Mouse (Mus musculus) hindbrain, postnatal 0 days (tissue): ENCODE measurements around the gene Dnaja1. TPM values are rescaled to one million over a fixed set of nuclear protein-coding genes. Genes with fewer than 3 reads are reported as not detected.

Source experiments
- ATAC-seq: fragments of 200-750 bp; cut with Nextera tagmentation; 2 replicates; pipeline ENCODE4 v1.8.0; 2017; ENCODE audit warnings: mild to moderate bottlenecking, moderate TSS enrichment, moderate library complexity
- DNase-seq: peaks from one replicate; pipeline ENCODE4 v3.0.0-alpha.2; 2015; ENCODE audit warnings: low spot score
- H3K27ac ChIP-seq: fragments of 300-500 bp; sonication (generic); 2 replicates; pipeline ENCODE4 v1.5.1; 2014; ENCODE audit warnings: mild to moderate bottlenecking
- H3K27me3 ChIP-seq: fragments of 300-500 bp; sonication (generic); 2 replicates; pipeline ENCODE4 v1.6.1; 2014; ENCODE audit warnings: low read length, mixed read lengths; ENCODE audit not compliant: insufficient read depth
- H3K36me3 ChIP-seq: fragments of 300-500 bp; sonication (generic); 2 replicates; pipeline ENCODE4 v1.6.1; 2014; ENCODE audit warnings: low read length, mixed read lengths; ENCODE audit not compliant: insufficient read depth
- H3K4me1 ChIP-seq: fragments of 300-500 bp; sonication (generic); 2 replicates; pipeline ENCODE4 v1.6.1; 2014; ENCODE audit warnings: antibody characterized with exemption, low read length, mixed read lengths; ENCODE audit not compliant: insufficient read depth
- H3K4me2 ChIP-seq: fragments of 300-500 bp; sonication (generic); 2 replicates; pipeline ENCODE4 v1.6.1; 2014; ENCODE audit warnings: low read depth, mild to moderate bottlenecking, low read length, moderate library complexity, mixed read lengths
- H3K4me3 ChIP-seq: fragments of 300-500 bp; sonication (generic); 2 replicates; pipeline ENCODE4 v1.5.1; 2014; ENCODE audit warnings: low read length
- H3K9ac ChIP-seq: fragments of 300-500 bp; sonication (generic); replicated peaks from 2 replicates; pipeline ENCODE4 v1.6.1; 2014; ENCODE audit warnings: mild to moderate bottlenecking, low read length, moderate library complexity, mixed read lengths
- H3K9me3 ChIP-seq: fragments of 300-500 bp; sonication (generic); 2 replicates; pipeline ENCODE4 v1.6.1; 2016; ENCODE audit warnings: low read length, mixed read lengths
- CTCF ChIP-seq: IDR thresholded peaks from 2 replicates; pipeline ENCODE4 v1.5.1; 2016; ENCODE audit warnings: antibody characterized with exemption, control low read depth, low read depth
- WGBS: fragments of 180-500 bp; shearing (Covaris S2); extraction: QIAGEN DNeasy Blood & Tissue Kit; methylation state at CpG from one replicate; pipeline ENCODE4 v1.1.7; 2014; 5-methylcytosine and 5-hydroxymethylcytosine counted together
- polyA plus RNA-seq: library from polyadenylated mRNA; unstranded; fragments of >200 nt; fragmentation: Nextera tagmentation; extraction: Ambion mirVana; gene quantifications from 2 replicates; pipeline ENCODE4 v1.2.1, GENCODE M21; 2015
- total RNA-seq: library from RNA; depleted of rRNA; stranded (reverse); fragments of >200 nt; gene quantifications from 2 replicates; pipeline ENCODE4 v1.2.3, GENCODE M21; 2014

Gene Dnaja1
- total and polyA plus RNA-seq, 2 experiments from 2014 or later = 65.3 to 637 TPM

GRCm38 (mm10) chr4:40682359-40682758 lies 39.6 kb upstream of the Dnaja1 start:
- Histone ChIP-seq H3K36me3 (0 out of 2 replicates have a peak, but pooled peaks cover 6% of the 10 kb centered on the region), H3K27me3 (no peaks in the 10 kb centered on the region), H3K4me1 (no peaks in the 10 kb centered on the region), H3K4me2 (no peak overlapping the region), H3K9ac (no peak overlapping the region), H3K9me3 (no peaks in the 10 kb centered on the region), H3K4me3 (no peak overlapping the region), H3K27ac (no peak overlapping the region)
- TF ChIP-seq CTCF = no peak
- DNase-seq (no peak), ATAC-seq (peak; percentile 18; the same call in 1 of the 2 replicates)
- WGBS = 90% methylated on average over 5 of the region's 5 CpGs

DNA sequence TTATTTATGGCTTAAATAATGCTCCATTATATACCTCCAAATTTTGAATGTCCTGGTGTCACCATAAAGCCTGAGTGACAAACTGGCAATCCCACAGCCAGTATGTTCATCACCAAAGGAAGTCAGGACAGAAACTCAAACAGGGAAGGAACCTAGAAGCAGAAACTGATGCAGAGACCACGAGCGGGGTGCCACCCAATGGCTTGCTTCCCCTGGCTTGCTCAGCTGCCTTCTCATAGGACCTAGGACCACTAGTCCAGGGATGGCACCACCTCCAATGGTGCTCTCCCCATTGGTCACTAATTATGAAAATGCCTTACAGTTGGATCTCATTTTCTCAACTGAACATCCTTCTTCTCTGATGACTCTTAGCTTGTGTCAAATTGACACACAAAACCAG lies 38.6 kb upstream of the Dnaja1 start:
- Histone ChIP-seq H3K9me3 (no peaks in the 10 kb centered on the region), H3K36me3 (0 out of 2 replicates have a peak, but pooled peaks cover 10% of the 10 kb centered on the region), H3K9ac (no peak overlapping the region), H3K4me1 (no peaks in the 10 kb centered on the region), H3K4me2 (no peak overlapping the region), H3K27ac (no peak overlapping the region), H3K4me3 (no peak overlapping the region), H3K27me3 (no peaks in the 10 kb centered on the region)
- no peak for TF ChIP-seq CTCF
- ATAC-seq = no peak
- no peak for DNase-seq
- WGBS = 95% methylated on average over 2 of the region's 2 CpGs

DNA sequence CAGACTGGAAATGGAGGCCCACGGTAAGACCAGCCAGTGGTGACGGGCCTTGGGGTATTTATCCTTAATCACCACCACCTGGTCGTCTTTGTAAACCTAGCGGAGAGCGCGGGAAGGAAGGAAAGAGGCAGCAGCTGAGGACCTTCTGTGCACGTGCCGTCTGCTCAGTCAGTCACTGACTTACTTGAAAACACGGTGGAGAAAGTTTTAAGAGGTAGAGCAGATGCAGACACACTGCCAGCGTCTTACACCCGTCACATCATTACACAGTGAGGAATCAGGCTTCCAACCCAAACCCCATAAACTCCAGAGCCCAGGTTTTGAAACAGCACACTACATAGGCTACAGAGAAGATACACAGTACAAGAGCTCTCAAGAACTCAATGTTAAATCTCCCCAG lies 30.9 kb upstream of the Dnaja1 start:
- no peak for TF ChIP-seq CTCF
- Histone ChIP-seq H3K9me3 (no peaks in the 10 kb centered on the region), H3K27ac (no peak overlapping the region), H3K4me2 (no peak overlapping the region), H3K4me3 (no peak overlapping the region), H3K4me1 (no peaks in the 10 kb centered on the region), H3K9ac (no peak overlapping the region), H3K36me3 (peaks cover 44% of the 10 kb centered on the region), H3K27me3 (no peaks in the 10 kb centered on the region)
- 85% methylated on average over 11 of the region's 11 CpGs for WGBS
- DNase-seq (no peak), ATAC-seq (no peak)

- Histone ChIP-seq H3K9me3 (no peaks in the 10 kb centered on the region), H3K27me3 (no peaks in the 10 kb centered on the region), H3K4me1 (peaks cover 4% of the 10 kb centered on the region), H3K27ac (no peak overlapping the region), H3K4me2 (no peak overlapping the region), H3K9ac (no peak overlapping the region), H3K36me3 (peaks cover 23% of the 10 kb centered on the region), H3K4me3 (no peak overlapping the region)
- DNase-seq (no peak), ATAC-seq (no peak)
- TF ChIP-seq CTCF = no peak
- 87% methylated on average over 7 of the region's 7 CpGs for WGBS
Measured at GRCm38 (mm10) chr4:40697059-40697458, 24.9 kb upstream of the Dnaja1 start.

DNA sequence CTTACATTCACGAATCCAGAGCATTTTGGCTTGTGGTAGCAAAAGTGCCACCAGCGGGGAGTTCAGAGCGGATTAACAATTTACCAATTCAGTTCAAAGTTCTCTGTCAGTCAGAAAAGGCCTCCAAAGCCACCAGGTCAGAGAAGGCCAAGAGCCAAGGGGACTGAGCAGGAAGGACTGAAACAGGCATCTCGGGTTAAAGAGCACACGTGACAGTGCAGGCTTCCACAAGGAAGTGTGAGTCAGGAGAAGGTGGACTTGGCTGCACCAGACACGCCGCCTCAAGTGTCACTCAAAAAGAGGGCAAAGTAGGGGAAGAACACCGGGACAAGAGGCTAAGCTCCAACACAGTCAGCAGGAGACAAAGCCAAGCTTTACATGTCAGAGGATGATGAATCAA lies 21.7 kb upstream of the Dnaja1 start:
- 0 out of 2 replicates have a peak, but pooled peaks cover under 1% of the 10 kb centered on the region for H3K36me3 ChIP-seq
- ATAC-seq (no peak), DNase-seq (no peak)
- peaks cover 16% of the 10 kb centered on the region for H3K4me1 ChIP-seq
- H3K4me2 ChIP-seq = no peak overlapping the region
- no peak for TF ChIP-seq CTCF
- H3K27ac ChIP-seq = no peak overlapping the region
- no peak overlapping the region for H3K9ac ChIP-seq
- H3K27me3 ChIP-seq = no peaks in the 10 kb centered on the region
- no peak overlapping the region for H3K4me3 ChIP-seq
- 80% methylated on average over 8 of the region's 8 CpGs for WGBS
- no peaks in the 10 kb centered on the region for H3K9me3 ChIP-seq

- Histone ChIP-seq H3K9me3 (no peaks in the 10 kb centered on the region), H3K4me3 (peak overlapping the region; percentile 70), H3K36me3 (no peaks in the 10 kb centered on the region), H3K9ac (peak overlapping the region; percentile 56; the same call in 1 of the 2 replicates), H3K27ac (peak overlapping the region; percentile 97; the same call in 1 of the 2 replicates), H3K4me1 (peaks cover 16% of the 10 kb centered on the region), H3K4me2 (peak overlapping the region; percentile 68), H3K27me3 (no peaks in the 10 kb centered on the region)
- ATAC-seq = no peak
- TF ChIP-seq CTCF = no peak
- 89% methylated on average over 3 of the region's 3 CpGs for WGBS
- DNase-seq = no peak
Measured at GRCm38 (mm10) chr4:40701796-40702195, 20.2 kb upstream of the Dnaja1 start.

- Histone ChIP-seq H3K27me3 (no peaks in the 10 kb centered on the region), H3K4me2 (peak within 1 kb of the TSS; percentile 68), H3K27ac (peak within 1 kb of the TSS; percentile 97), H3K9me3 (no peaks in the 10 kb centered on the region), H3K36me3 (no peaks in the 10 kb centered on the region), H3K4me3 (peak within 1 kb of the TSS; percentile 70), H3K4me1 (peaks cover 16% of the 10 kb centered on the region), H3K9ac (peak within 1 kb of the TSS; percentile 56)
- WGBS = under 1% methylated on average over 42 of the region's 42 CpGs
- DNase-seq (peak; percentile 98), ATAC-seq (peak; percentile 97)
- TF ChIP-seq CTCF = peak; percentile 52
Measured at GRCm38 (mm10) chr4:40702797-40703709, 18.9 kb upstream of the Dnaja1 start, which contains the start of gene Aptx. Gene Aptx, minus strand, starts transcription at chr4:40703194.
